Mouse (Mus musculus) testis, adult 2 months (tissue): ENCODE results near the gene 4932411N23Rik. TPM values are rescaled to one million over a fixed set of nuclear protein-coding genes. Genes with fewer than 3 reads are reported as not detected.
"Not testable (repeated sequence)": the region's sequence is repeated elsewhere in the genome, so short reads cannot be mapped to it uniquely, and the experiment has no call there.

Source experiments
- H3K27ac ChIP-seq: fragments of 200-500 bp; 2 replicates; pipeline ENCODE4 v1.5.1; 2012; ENCODE audit warnings: low read depth, low read length; ENCODE audit not compliant: control insufficient read depth, insufficient read depth
- H3K27me3 ChIP-seq: fragments of 200-500 bp; 2 replicates; pipeline ENCODE4 v1.6.1; 2012; ENCODE audit warnings: mild to moderate bottlenecking, low read length, moderate library complexity; ENCODE audit not compliant: control insufficient read depth, insufficient read depth
- H3K36me3 ChIP-seq: fragments of 200-500 bp; 2 replicates; pipeline ENCODE4 v1.6.1; 2012; ENCODE audit warnings: mild to moderate bottlenecking, low read length; ENCODE audit not compliant: control insufficient read depth, insufficient read depth
- H3K4me1 ChIP-seq: fragments of 200-500 bp; 2 replicates; pipeline ENCODE4 v1.6.1; 2012; ENCODE audit warnings: low read length; ENCODE audit not compliant: control insufficient read depth, insufficient read depth
- H3K4me3 ChIP-seq: fragments of 200-500 bp; 2 replicates; pipeline ENCODE4 v1.5.1; 2012; ENCODE audit warnings: low read depth, mild to moderate bottlenecking, low read length, moderate library complexity, mixed read lengths; ENCODE audit not compliant: control insufficient read depth
- CTCF ChIP-seq: fragments of 200-500 bp; IDR thresholded peaks from 2 replicates; pipeline ENCODE4 v1.5.1; 2012; ENCODE audit warnings: low read depth, mild to moderate bottlenecking, inconsistent platforms, low read length, moderate library complexity; ENCODE audit not compliant: control insufficient read depth, insufficient read depth, insufficient replicate concordance
- POLR2A ChIP-seq: fragments of 200-500 bp; IDR thresholded peaks from 2 replicates; pipeline ENCODE4 v1.6.1; 2012; ENCODE audit warnings: low read depth, mild to moderate bottlenecking, inconsistent platforms, low read length, moderate library complexity; ENCODE audit not compliant: control insufficient read depth
- polyA plus RNA-seq: library from polyadenylated mRNA; depleted of rRNA; stranded (reverse); fragments of >200 nt; gene quantifications from 2 replicates; pipeline ENCODE4 v1.2.3, GENCODE M21; 2012; rRNA removed

4932411N23Rik gene
- polyA plus RNA-seq: 1.5 and 2.3 TPM in 2 replicates

- Histone ChIP-seq H3K36me3 (no peaks in the 10 kb centered on the region), H3K4me3 (no peak within 1 kb of the TSS), H3K4me1 (no peaks in the 10 kb centered on the region), H3K27ac (no peak within 1 kb of the TSS), H3K27me3 (no peaks in the 10 kb centered on the region)
- no peak for TF ChIP-seq POLR2A
- TF ChIP-seq CTCF: no peak
Observed at GRCm38 (mm10) chrX:126815768-126816167, at the start of gene 4932411N23Rik. TSS of gene 4932411N23Rik (minus strand) at chrX:126815868.

- no peaks in the 10 kb centered on the region for H3K36me3 ChIP-seq
- no peaks in the 10 kb centered on the region for H3K4me1 ChIP-seq
- TF ChIP-seq POLR2A (no peak), CTCF (no peak)
- no peak overlapping the region for H3K27ac ChIP-seq
- H3K27me3 ChIP-seq: no peaks in the 10 kb centered on the region
- no peak overlapping the region for H3K4me3 ChIP-seq
Observed at GRCm38 (mm10) chrX:126779895-126780294, 35.8 kb downstream of the 4932411N23Rik start.

- not testable (repeated sequence) for H3K4me3 ChIP-seq, H3K4me1 ChIP-seq, H3K36me3 ChIP-seq, H3K27me3 ChIP-seq, H3K27ac ChIP-seq
Observed at GRCm38 (mm10) chrX:126777643-126778042, 38.0 kb downstream of the 4932411N23Rik start.

GRCm38 (mm10) chrX:126774846-126775245, 40.8 kb downstream of the 4932411N23Rik start:
- not testable (repeated sequence) for H3K27ac ChIP-seq, H3K36me3 ChIP-seq, H3K4me3 ChIP-seq, H3K4me1 ChIP-seq, H3K27me3 ChIP-seq

GRCm38 (mm10) chrX:126773511-126773910, 42.2 kb downstream of the 4932411N23Rik start:
- H3K36me3 ChIP-seq, H3K4me1 ChIP-seq, H3K27ac ChIP-seq, H3K27me3 ChIP-seq, H3K4me3 ChIP-seq: not testable (repeated sequence)

Other genes with a start within 250 kb of the 4932411N23Rik start
- gene Gm382, start 224.1 kb upstream of the 4932411N23Rik start, polyA plus RNA-seq: 0.75 and 0.89 TPM in 2 replicates